Mouse (Mus musculus) ovary, postnatal 14 days (tissue): Measurements from ENCODE around the gene Rbmy.
"Not testable (repeated sequence)": the region's sequence is repeated elsewhere in the genome, so short reads cannot be mapped to it uniquely, and the experiment has no call there.

Source experiments
- DNase-seq: peaks from one replicate; pipeline ENCODE4 v3.0.0; 2022; ENCODE audit warnings: low spot score

Gene Rbmy

DNA sequence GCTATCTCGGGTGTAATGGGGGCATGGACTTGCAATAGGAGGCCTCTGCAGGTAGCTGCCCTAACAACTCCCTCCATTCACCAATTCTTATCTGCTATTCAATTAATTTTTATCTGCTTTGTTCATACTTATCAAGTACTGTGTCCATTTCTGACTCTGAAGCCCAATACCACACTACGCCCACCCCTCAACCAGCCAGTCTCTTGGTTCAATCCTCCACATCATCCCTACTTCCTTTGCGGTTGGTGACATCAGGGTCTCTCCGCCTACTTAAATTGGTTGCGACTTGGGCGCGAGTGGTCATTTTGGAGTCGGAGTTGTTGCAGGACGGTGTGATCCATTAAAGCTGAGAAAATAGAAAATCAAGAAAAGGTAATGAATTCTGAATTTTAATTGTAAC is at the start of gene Rbmy, which contains the start of gene Gm10256:
TSS of gene Rbmy (plus strand) at position 301 of the 400 bp plus-strand sequence.
TSS of gene Gm10256 (plus strand) at position 320 of the 400 bp plus-strand sequence.
- not testable (repeated sequence) for DNase-seq

DNA sequence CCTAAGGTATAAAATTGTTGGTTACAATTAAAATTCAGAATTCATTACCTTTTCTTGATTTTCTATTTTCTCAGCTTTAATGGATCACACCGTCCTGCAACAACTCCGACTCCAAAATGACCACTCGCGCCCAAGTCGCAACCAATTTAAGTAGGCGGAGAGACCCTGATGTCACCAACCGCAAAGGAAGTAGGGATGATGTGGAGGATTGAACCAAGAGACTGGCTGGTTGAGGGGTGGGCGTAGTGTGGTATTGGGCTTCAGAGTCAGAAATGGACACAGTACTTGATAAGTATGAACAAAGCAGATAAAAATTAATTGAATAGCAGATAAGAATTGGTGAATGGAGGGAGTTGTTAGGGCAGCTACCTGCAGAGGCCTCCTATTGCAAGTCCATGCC is 34.4 kb upstream of the Rbmy start, which contains the start of gene Gm4064:
TSS of gene Gm4064 (minus strand) at position 101 of the 400 bp plus-strand sequence.
- not testable (repeated sequence) for DNase-seq
